Mouse (Mus musculus): Measurements from ENCODE around the gene Gfod2.

- no peak for TF ChIP-seq CTCF (IDR thresholded peaks at IDR 0.05; ENCODE audit: extremely low read depth, insufficient read depth, low read length)
- TF ChIP-seq POLR2A (IDR thresholded peaks at IDR 0.05; ENCODE audit: extremely low read depth, insufficient read depth, low read length) = no peak
Observed at GRCm38 (mm10) chr8:105788927-105789326, 30.5 kb upstream of the Gfod2 start.

All from cortical plate, adult 2 months (tissue).